Mouse (Mus musculus) heart, embryonic 16.5 days (tissue): ENCODE measurements around the gene Got2. TPM values are rescaled to one million over a fixed set of nuclear protein-coding genes. Genes with fewer than 3 reads are reported as not detected.
"Not testable (repeated sequence)": the region's sequence is repeated elsewhere in the genome, so short reads cannot be mapped to it uniquely, and the experiment has no call there.

Source experiments
- ATAC-seq: fragments of 200-750 bp; cut with Nextera tagmentation; replicated peaks from 2 replicates; pipeline ENCODE4 v1.8.0; 2017; ENCODE audit warnings: moderate number of reproducible peaks; ENCODE audit not compliant: insufficient read depth, low FRiP score; ENCODE audit errors: extremely low read depth
- H3K27ac ChIP-seq: fragments of 300-500 bp; sonication (generic); 2 replicates; pipeline ENCODE4 v1.5.1; 2014; ENCODE audit warnings: mild to moderate bottlenecking, low read length, control low read depth, moderate library complexity
- H3K27me3 ChIP-seq: fragments of 300-500 bp; sonication (generic); 2 replicates; pipeline ENCODE4 v1.6.1; 2014; ENCODE audit warnings: low read length, mixed read lengths; ENCODE audit not compliant: control insufficient read depth, insufficient read depth
- H3K36me3 ChIP-seq: fragments of 300-500 bp; sonication (generic); 2 replicates; pipeline ENCODE4 v1.6.1; 2014; ENCODE audit not compliant: control insufficient read depth, insufficient read depth
- H3K4me1 ChIP-seq: fragments of 300-500 bp; sonication (generic); 2 replicates; pipeline ENCODE4 v1.6.1; 2014; ENCODE audit warnings: low read length, mixed read lengths; ENCODE audit not compliant: control insufficient read depth, insufficient read depth
- H3K4me2 ChIP-seq: fragments of 300-500 bp; sonication (generic); 2 replicates; pipeline ENCODE4 v1.6.1; 2014; ENCODE audit warnings: low read depth, mild to moderate bottlenecking, control low read depth, low read length
- H3K4me3 ChIP-seq: fragments of 300-500 bp; sonication (generic); 2 replicates; pipeline ENCODE4 v1.5.1; 2014; ENCODE audit warnings: mild to moderate bottlenecking, control low read depth, low read length
- H3K9ac ChIP-seq: fragments of 300-500 bp; sonication (generic); 2 replicates; pipeline ENCODE4 v1.6.1; 2014; ENCODE audit warnings: low read length, control low read depth
- H3K9me3 ChIP-seq: fragments of 300-500 bp; sonication (generic); replicated peaks from 2 replicates; pipeline ENCODE4 v1.6.1; 2016; ENCODE audit warnings: low read length; ENCODE audit not compliant: control insufficient read depth
- WGBS: fragments of 180-500 bp; shearing (Covaris S2); extraction: QIAGEN DNeasy Blood & Tissue Kit; methylation state at CpG from one replicate; pipeline ENCODE4 v1.1.7; 2014; 5-methylcytosine and 5-hydroxymethylcytosine counted together
- polyA plus RNA-seq: library from polyadenylated mRNA; unstranded; fragments of >200 nt; fragmentation: Nextera tagmentation; extraction: Ambion mirVana; gene quantifications from 2 replicates; pipeline ENCODE4 v1.2.1, GENCODE M21; 2015

The Got2 gene
- polyA plus RNA-seq, 1 experiment from 2014 or later, result 487 TPM

GRCm38 (mm10) chr8:95835891-95836290 lies 52.5 kb downstream of the Got2 start:
- Histone ChIP-seq H3K27ac (no peak overlapping the region), H3K36me3 (0 out of 2 replicates have a peak, but pooled peaks cover under 1% of the 10 kb centered on the region), H3K27me3 (no peaks in the 10 kb centered on the region), H3K9me3 (no peaks in the 10 kb centered on the region), H3K4me1 (peaks cover 11% of the 10 kb centered on the region), H3K4me3 (no peak overlapping the region), H3K4me2 (no peak overlapping the region), H3K9ac (no peak overlapping the region)
- ATAC-seq, result no peak
- 76% methylated on average over 4 of the region's 4 CpGs for WGBS

GRCm38 (mm10) chr8:95833435-95833984 lies 54.8 kb downstream of the Got2 start:
- no peaks in the 10 kb centered on the region for H3K27me3 ChIP-seq
- no peak overlapping the region for H3K27ac ChIP-seq
- peak overlapping the region; percentile 72 for H3K4me2 ChIP-seq
- peak; percentile 59; the same call in 1 of the 2 replicates for ATAC-seq
- H3K4me1 ChIP-seq, result peaks cover 11% of the 10 kb centered on the region
- H3K9ac ChIP-seq, result peak overlapping the region; percentile 37
- WGBS, result 1% methylated on average over 16 of the region's 16 CpGs
- H3K4me3 ChIP-seq, result peak overlapping the region; percentile 41
- no peaks in the 10 kb centered on the region for H3K9me3 ChIP-seq
- no peaks in the 10 kb centered on the region for H3K36me3 ChIP-seq

- WGBS, result 12% methylated on average over 16 of the region's 16 CpGs
- Histone ChIP-seq H3K9ac (peak overlapping the region; percentile 37), H3K27ac (peak overlapping the region; percentile 28; the same call in 1 of the 2 replicates), H3K4me2 (peak overlapping the region; percentile 72), H3K9me3 (no peaks in the 10 kb centered on the region), H3K36me3 (no peaks in the 10 kb centered on the region), H3K27me3 (no peaks in the 10 kb centered on the region), H3K4me1 (peaks cover 11% of the 10 kb centered on the region), H3K4me3 (peak overlapping the region; percentile 41)
- ATAC-seq, result peak; percentile 71
These were observed 55.5 kb downstream of the Got2 start for GRCm38 (mm10) chr8:95832603-95833434.

- Histone ChIP-seq H3K4me3 (no peak overlapping the region), H3K27me3 (no peaks in the 10 kb centered on the region), H3K36me3 (no peaks in the 10 kb centered on the region), H3K9ac (no peak overlapping the region), H3K9me3 (no peaks in the 10 kb centered on the region), H3K4me2 (no peak overlapping the region), H3K27ac (no peak overlapping the region), H3K4me1 (peaks cover 11% of the 10 kb centered on the region)
- WGBS, result 80% methylated on average over 3 of the region's 3 CpGs
- ATAC-seq, result no peak
These were observed 58.2 kb downstream of the Got2 start for GRCm38 (mm10) chr8:95830144-95830543.

GRCm38 (mm10) chr8:95825162-95825561 lies 63.2 kb downstream of the Got2 start, which contains the start of gene Sap18b:
Gene Sap18b, plus strand, starts transcription at chr8:95825346.
- H3K4me2 ChIP-seq, H3K4me3 ChIP-seq, H3K27ac ChIP-seq: not testable (repeated sequence)

GRCm38 (mm10) chr8:95822699-95823098 lies 65.6 kb downstream of the Got2 start:
- no peak overlapping the region for H3K4me3 ChIP-seq
- H3K9ac ChIP-seq, result no peak overlapping the region
- no peaks in the 10 kb centered on the region for H3K27me3 ChIP-seq
- no peaks in the 10 kb centered on the region for H3K36me3 ChIP-seq
- no peak overlapping the region for H3K4me2 ChIP-seq
- no peaks in the 10 kb centered on the region for H3K9me3 ChIP-seq
- no peak overlapping the region; the same call in 1 of the 2 replicates for H3K27ac ChIP-seq
- peaks cover 11% of the 10 kb centered on the region for H3K4me1 ChIP-seq
- no peak for ATAC-seq
- 27% methylated on average over 3 of the region's 3 CpGs for WGBS

More at GRCm38 (mm10) chr8:95825162-95825561, 63.2 kb downstream of the Got2 start, which contains the start of gene Sap18b:
- H3K27me3 ChIP-seq, H3K4me1 ChIP-seq, H3K9ac ChIP-seq, ATAC-seq, H3K36me3 ChIP-seq, H3K9me3 ChIP-seq: not testable (repeated sequence)
- WGBS, result 57% methylated on average over 24 of the region's 25 CpGs

GRCm38 (mm10) chr8:95822096-95822495 lies 66.3 kb downstream of the Got2 start:
- H3K9ac ChIP-seq, result no peak overlapping the region
- H3K27me3 ChIP-seq, result no peaks in the 10 kb centered on the region
- no peak overlapping the region for H3K4me3 ChIP-seq
- peaks cover 14% of the 10 kb centered on the region for H3K4me1 ChIP-seq
- ATAC-seq, result no peak
- 92% methylated on average over 5 of the region's 5 CpGs for WGBS
- no peaks in the 10 kb centered on the region for H3K9me3 ChIP-seq
- H3K27ac ChIP-seq, result no peak overlapping the region
- H3K4me2 ChIP-seq, result no peak overlapping the region
- no peaks in the 10 kb centered on the region for H3K36me3 ChIP-seq

GRCm38 (mm10) chr8:95821266-95821665 lies 67.1 kb downstream of the Got2 start:
- Histone ChIP-seq H3K9me3 (no peaks in the 10 kb centered on the region), H3K27ac (no peak overlapping the region), H3K36me3 (no peaks in the 10 kb centered on the region), H3K27me3 (no peaks in the 10 kb centered on the region), H3K4me1 (peaks cover 17% of the 10 kb centered on the region), H3K9ac (no peak overlapping the region), H3K4me2 (no peak overlapping the region), H3K4me3 (no peak overlapping the region)
- no peak for ATAC-seq
- WGBS, result 76% methylated on average over 6 of the region's 6 CpGs

- H3K36me3 ChIP-seq, result no peaks in the 10 kb centered on the region
- H3K4me2 ChIP-seq, result peak overlapping the region; percentile 50
- no peaks in the 10 kb centered on the region for H3K9me3 ChIP-seq
- ATAC-seq, result peak; percentile 89
- H3K4me3 ChIP-seq, result no peak overlapping the region; the same call in 1 of the 2 replicates
- WGBS, result 20% methylated on average over 1 of the region's 1 CpGs
- peak overlapping the region; percentile 49 for H3K9ac ChIP-seq
- no peaks in the 10 kb centered on the region for H3K27me3 ChIP-seq
- H3K4me1 ChIP-seq, result peaks cover 19% of the 10 kb centered on the region
- H3K27ac ChIP-seq, result peak overlapping the region; percentile 86
These were observed 70.1 kb downstream of the Got2 start for GRCm38 (mm10) chr8:95818211-95818610.
